Mouse (Mus musculus) lung, embryonic 14.5 days (tissue): Measurements from ENCODE around the gene Phf5a. TPM values are rescaled to one million over a fixed set of nuclear protein-coding genes. Genes with fewer than 3 reads are reported as not detected.
A peak's percentile ranks its signal among the peaks of the same experiment; 100 is the strongest.
"Not testable (repeated sequence)": the region's sequence is repeated elsewhere in the genome, so short reads cannot be mapped to it uniquely, and the experiment has no call there.

ENCODE experiments used
- ATAC-seq: fragments of 200-750 bp; cut with Nextera tagmentation; 2 replicates; pipeline ENCODE4 v1.8.0; 2017; ENCODE audit warnings: mild to moderate bottlenecking, moderate TSS enrichment, moderate library complexity; ENCODE audit not compliant: insufficient read depth
- DNase-seq: peaks from one replicate; pipeline ENCODE4 v3.0.0-alpha.2; 2015
- H3K27ac ChIP-seq: fragments of 300-500 bp; sonication (generic); 2 replicates; pipeline ENCODE4 v1.5.1; 2014; ENCODE audit warnings: low read depth, mild to moderate bottlenecking, moderate library complexity
- H3K27me3 ChIP-seq: fragments of 300-500 bp; sonication (generic); 2 replicates; pipeline ENCODE4 v1.6.1; 2014; ENCODE audit warnings: low read length, control low read depth; ENCODE audit not compliant: insufficient read depth
- H3K36me3 ChIP-seq: fragments of 300-500 bp; sonication (generic); 2 replicates; pipeline ENCODE4 v1.6.1; 2014; ENCODE audit warnings: control low read depth; ENCODE audit not compliant: insufficient read depth
- H3K4me1 ChIP-seq: fragments of 300-500 bp; sonication (generic); 2 replicates; pipeline ENCODE4 v1.6.1; 2014; ENCODE audit warnings: antibody characterized with exemption, control low read depth; ENCODE audit not compliant: insufficient read depth
- H3K4me2 ChIP-seq: fragments of 300-500 bp; sonication (generic); 2 replicates; pipeline ENCODE4 v1.6.1; 2014; ENCODE audit warnings: mild to moderate bottlenecking
- H3K4me3 ChIP-seq: fragments of 300-500 bp; sonication (generic); 2 replicates; pipeline ENCODE4 v1.5.1; 2014; ENCODE audit warnings: low read depth, low read length
- H3K9ac ChIP-seq: fragments of 300-500 bp; sonication (generic); 2 replicates; pipeline ENCODE4 v1.6.1; 2014
- H3K9me3 ChIP-seq: fragments of 300-500 bp; sonication (generic); 2 replicates; pipeline ENCODE4 v1.6.1; 2016; ENCODE audit warnings: low read depth, low read length, control low read depth
- CTCF ChIP-seq: IDR thresholded peaks from 2 replicates; pipeline ENCODE4 v1.5.1; 2016; ENCODE audit warnings: antibody characterized with exemption, low read depth
- WGBS: fragments of 180-500 bp; shearing (Covaris S2); extraction: QIAGEN DNeasy Blood & Tissue Kit; methylation state at CpG from one replicate; pipeline ENCODE4 v1.1.7; 2014; 5-methylcytosine and 5-hydroxymethylcytosine counted together
- polyA plus RNA-seq: library from polyadenylated mRNA; unstranded; fragments of >200 nt; fragmentation: Nextera tagmentation; extraction: Ambion mirVana; gene quantifications from 2 replicates; pipeline ENCODE4 v1.2.1, GENCODE M21; 2014

Phf5a gene
- polyA plus RNA-seq, 1 experiment from 2014 or later, result 220 TPM

DNA sequence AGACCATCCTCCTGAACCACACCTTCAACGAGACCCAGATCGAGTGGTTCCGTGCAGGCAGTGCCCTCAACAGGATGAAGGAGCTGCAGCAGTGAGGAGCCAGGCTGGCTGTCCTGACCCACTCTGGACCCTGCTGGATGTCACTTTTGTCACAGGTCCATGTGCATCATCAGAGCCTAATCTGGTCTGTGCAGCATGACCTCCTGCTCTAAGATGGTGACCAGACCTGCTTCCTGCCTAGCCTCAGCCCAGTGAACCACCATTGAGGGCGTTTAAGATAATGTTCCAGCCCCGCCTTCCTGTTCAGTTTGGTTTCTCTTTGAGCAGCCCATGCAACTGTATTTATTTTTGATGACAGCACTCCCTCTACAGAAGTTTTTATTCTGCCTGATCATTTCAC, 43.0 kb upstream of the Phf5a start:
- no peak overlapping the region for H3K4me3 ChIP-seq
- no peak for ATAC-seq
- 80% methylated on average over 5 of the region's 5 CpGs for WGBS

DNA sequence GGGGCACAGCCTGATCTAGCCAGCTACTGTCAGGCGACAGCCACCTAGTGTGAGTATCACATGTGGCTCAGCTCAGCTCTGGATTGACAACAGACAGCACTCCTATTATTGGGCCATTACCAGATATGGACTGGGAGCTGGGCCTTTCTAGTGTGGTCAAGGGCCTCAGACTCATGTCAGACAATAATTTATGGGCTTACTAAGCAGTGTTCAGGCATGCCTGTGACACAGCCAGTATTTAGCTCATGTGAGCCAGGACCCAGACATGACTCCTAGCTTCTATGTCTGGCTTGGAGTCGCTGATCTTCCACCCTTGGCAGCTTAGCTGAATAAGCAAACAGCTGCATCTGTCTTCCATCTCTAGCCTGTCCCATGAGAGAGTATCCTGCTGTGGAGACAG, 40.8 kb upstream of the Phf5a start:
- H3K9me3 ChIP-seq, result no peaks in the 10 kb centered on the region
- H3K27ac ChIP-seq, result no peak overlapping the region
- H3K4me2 ChIP-seq, result no peak overlapping the region
- no peak overlapping the region for H3K9ac ChIP-seq
- H3K4me3 ChIP-seq, result no peak overlapping the region
- no peak for ATAC-seq
- H3K27me3 ChIP-seq, result no peaks in the 10 kb centered on the region
- no peak for DNase-seq
- H3K36me3 ChIP-seq, result peaks cover 93% of the 10 kb centered on the region
- WGBS, result 65% methylated on average over 2 of the region's 2 CpGs
- no peak for TF ChIP-seq CTCF
- no peaks in the 10 kb centered on the region for H3K4me1 ChIP-seq

More for the DNA sequence above, 43.0 kb upstream of the Phf5a start:
- TF ChIP-seq CTCF, result no peak
- H3K27me3 ChIP-seq, result no peaks in the 10 kb centered on the region
- no peak overlapping the region for H3K27ac ChIP-seq
- H3K9me3 ChIP-seq, result no peaks in the 10 kb centered on the region
- H3K36me3 ChIP-seq, result peaks cover 84% of the 10 kb centered on the region
- H3K4me1 ChIP-seq, result no peaks in the 10 kb centered on the region
- H3K9ac ChIP-seq, result no peak overlapping the region
- no peak overlapping the region for H3K4me2 ChIP-seq
- DNase-seq, result no peak

DNA sequence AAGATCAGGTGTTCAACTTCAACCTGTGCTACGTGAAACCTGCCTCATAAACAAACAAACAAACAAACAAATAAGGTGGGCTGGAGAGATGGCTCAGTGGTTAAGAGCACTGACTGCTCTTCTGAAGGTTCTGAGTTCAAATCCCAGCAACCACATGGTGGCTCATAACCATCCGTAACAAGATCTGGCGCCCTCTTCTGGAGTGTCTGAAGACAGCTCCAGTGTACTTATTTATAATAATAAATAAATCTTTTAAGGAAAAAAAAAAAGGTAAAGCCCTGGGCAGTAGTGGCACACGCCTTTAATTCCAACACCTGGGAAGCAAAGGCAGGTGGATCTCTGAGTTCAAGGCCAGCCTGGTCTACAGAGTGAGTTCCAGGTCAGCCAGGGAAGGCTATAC, 37.1 kb upstream of the Phf5a start:
- H3K36me3 ChIP-seq, result peaks cover 94% of the 10 kb centered on the region
- ATAC-seq, H3K4me1 ChIP-seq, H3K4me3 ChIP-seq, H3K27me3 ChIP-seq, H3K9me3 ChIP-seq, DNase-seq, H3K27ac ChIP-seq, H3K4me2 ChIP-seq, H3K9ac ChIP-seq: not testable (repeated sequence)
- WGBS, result 74% methylated on average over 4 of the region's 4 CpGs

- no peak for DNase-seq
- no peak overlapping the region for H3K27ac ChIP-seq
- ATAC-seq, result no peak
- H3K4me2 ChIP-seq, result no peak overlapping the region
- no peak overlapping the region for H3K9ac ChIP-seq
- TF ChIP-seq CTCF, result no peak
- H3K4me1 ChIP-seq, result no peaks in the 10 kb centered on the region
- WGBS, result 72% methylated on average over 8 of the region's 8 CpGs
- peaks cover 94% of the 10 kb centered on the region for H3K36me3 ChIP-seq
- no peak overlapping the region for H3K4me3 ChIP-seq
- H3K27me3 ChIP-seq, result no peaks in the 10 kb centered on the region
- no peaks in the 10 kb centered on the region for H3K9me3 ChIP-seq
Measured at GRCm38 (mm10) chr15:81907953-81908352, 36.2 kb upstream of the Phf5a start.

GRCm38 (mm10) chr15:81904939-81905338, 33.2 kb upstream of the Phf5a start:
- H3K4me3 ChIP-seq, result no peak overlapping the region
- H3K4me1 ChIP-seq, result no peaks in the 10 kb centered on the region
- ATAC-seq (no peak), DNase-seq (peak; percentile 84)
- H3K9ac ChIP-seq, result no peak overlapping the region
- TF ChIP-seq CTCF, result peak; percentile 83
- H3K9me3 ChIP-seq, result no peaks in the 10 kb centered on the region
- H3K36me3 ChIP-seq, result peaks cover 89% of the 10 kb centered on the region
- 42% methylated on average over 2 of the region's 2 CpGs for WGBS
- H3K27me3 ChIP-seq, result no peaks in the 10 kb centered on the region
- H3K27ac ChIP-seq, result no peak overlapping the region
- no peak overlapping the region for H3K4me2 ChIP-seq

- Histone ChIP-seq H3K9ac (no peak overlapping the region), H3K4me1 (no peaks in the 10 kb centered on the region), H3K27me3 (no peaks in the 10 kb centered on the region), H3K4me3 (no peak overlapping the region), H3K4me2 (no peak overlapping the region), H3K36me3 (peaks cover 77% of the 10 kb centered on the region), H3K27ac (no peak overlapping the region), H3K9me3 (no peaks in the 10 kb centered on the region)
- no peak for TF ChIP-seq CTCF
- ATAC-seq, result no peak
- no peak for DNase-seq
- 90% methylated on average over 2 of the region's 2 CpGs for WGBS
Measured at GRCm38 (mm10) chr15:81898751-81899150, 27.0 kb upstream of the Phf5a start.

- Histone ChIP-seq H3K9ac (no peak overlapping the region), H3K4me1 (no peaks in the 10 kb centered on the region), H3K4me2 (no peak overlapping the region), H3K27ac (no peak overlapping the region), H3K27me3 (no peaks in the 10 kb centered on the region), H3K36me3 (peaks cover 74% of the 10 kb centered on the region), H3K9me3 (no peaks in the 10 kb centered on the region), H3K4me3 (no peak overlapping the region)
- ATAC-seq, result no peak
- no peak for TF ChIP-seq CTCF
- DNase-seq, result no peak
- 86% methylated on average over 5 of the region's 5 CpGs for WGBS
Measured at GRCm38 (mm10) chr15:81897607-81898285, 26.0 kb upstream of the Phf5a start.
